Mouse (Mus musculus): ENCODE data around the gene Cd9. TPM values are rescaled to one million over a fixed set of nuclear protein-coding genes. Genes with fewer than 3 reads are reported as not detected.

Cd9 gene
- polyA plus RNA-seq, 1 experiment: 138 TPM

DNA sequence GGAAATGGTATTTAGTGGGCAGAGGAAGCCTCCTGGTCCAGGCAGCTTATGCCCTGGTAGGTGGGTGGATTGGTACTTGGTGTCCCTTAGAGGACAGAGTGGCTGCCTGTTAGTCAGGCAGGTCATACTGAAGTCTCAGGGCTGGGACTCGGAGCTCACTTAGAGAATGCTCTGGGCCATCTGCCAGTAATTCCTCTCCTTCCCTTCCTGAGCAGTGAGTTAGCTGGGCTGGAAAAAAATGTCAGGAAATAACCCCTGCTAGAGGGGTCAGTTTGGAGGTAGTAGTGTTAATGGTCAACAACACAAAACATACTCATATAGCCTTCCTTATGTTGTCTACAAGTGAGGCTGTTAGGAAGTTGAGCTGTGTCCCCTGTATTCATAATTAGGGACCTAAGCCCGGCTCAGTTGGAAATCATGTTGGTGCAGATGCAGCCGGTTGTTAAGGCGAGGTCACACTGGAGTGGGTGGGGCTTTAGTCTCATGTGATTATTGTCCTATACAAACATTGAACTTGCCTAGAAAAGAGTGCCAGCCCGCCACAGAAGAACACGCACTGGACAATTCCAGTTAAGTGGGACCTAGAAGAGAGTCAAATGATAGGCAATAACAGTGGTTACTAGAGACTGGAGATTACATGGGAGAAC lies 18.5 kb upstream of the Cd9 start:
- WGBS: 23% methylated on average over 6 of the region's 6 CpGs
- H3K27ac ChIP-seq (ENCODE audit: insufficient read depth, low read depth, low read length): 0 out of 2 replicates have a peak overlapping the region, but pooled peaks have one; percentile 7

DNA sequence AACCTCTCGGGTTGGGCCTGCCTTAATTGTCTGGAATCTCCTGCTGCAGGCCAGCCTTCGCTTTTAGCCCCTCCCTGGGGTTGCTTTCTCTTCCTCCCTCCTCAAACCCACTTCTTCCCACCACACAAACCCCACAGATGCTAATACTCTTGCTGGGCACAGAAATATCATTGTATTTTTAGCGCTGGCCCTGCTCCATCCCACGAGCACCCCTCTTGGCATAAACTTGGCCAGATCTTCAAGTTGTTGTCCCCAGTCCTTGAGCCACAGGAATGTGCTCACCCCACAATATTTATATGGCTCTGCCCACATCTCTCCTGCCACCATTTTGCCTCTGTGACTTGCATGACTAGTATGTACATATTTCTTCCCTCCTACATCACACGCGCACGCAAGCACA lies 16.6 kb upstream of the Cd9 start:
- DNase-seq: no peak
- 91% methylated on average over 7 of the region's 7 CpGs for WGBS
- Histone ChIP-seq H3K27ac (ENCODE audit: insufficient read depth, low read depth, low read length) (no peak overlapping the region), H3K36me3 (ENCODE audit: control insufficient read depth, insufficient read depth, low read length) (no peaks in the 10 kb centered on the region), H3K4me3 (ENCODE audit: insufficient read depth, low read depth, low read length) (no peak overlapping the region), H3K4me1 (ENCODE audit: control insufficient read depth, insufficient read depth, low read length) (peaks cover 12% of the 10 kb centered on the region), H3K27me3 (replicated peaks; ENCODE audit: control insufficient read depth, insufficient read depth, low read length) (no peaks in the 10 kb centered on the region)
- TF ChIP-seq POLR2A (IDR thresholded peaks at IDR 0.05; ENCODE audit: low read depth, low read length) (no peak), CTCF (conservative IDR thresholded peaks at IDR 0.05; ENCODE audit: insufficient read depth, insufficient read length, low read depth, low read length) (no peak)

More for the DNA sequence above, 18.5 kb upstream of the Cd9 start:
- Histone ChIP-seq H3K4me3 (ENCODE audit: insufficient read depth, low read depth, low read length) (no peak overlapping the region), H3K4me1 (ENCODE audit: control insufficient read depth, insufficient read depth, low read length) (peaks cover 12% of the 10 kb centered on the region), H3K36me3 (ENCODE audit: control insufficient read depth, insufficient read depth, low read length) (no peaks in the 10 kb centered on the region), H3K27me3 (replicated peaks; ENCODE audit: control insufficient read depth, insufficient read depth, low read length) (no peaks in the 10 kb centered on the region)
- TF ChIP-seq CTCF (conservative IDR thresholded peaks at IDR 0.05; ENCODE audit: insufficient read depth, insufficient read length, low read depth, low read length) (no peak), POLR2A (IDR thresholded peaks at IDR 0.05; ENCODE audit: low read depth, low read length) (no peak)
- peak; percentile 87 for DNase-seq

DNA sequence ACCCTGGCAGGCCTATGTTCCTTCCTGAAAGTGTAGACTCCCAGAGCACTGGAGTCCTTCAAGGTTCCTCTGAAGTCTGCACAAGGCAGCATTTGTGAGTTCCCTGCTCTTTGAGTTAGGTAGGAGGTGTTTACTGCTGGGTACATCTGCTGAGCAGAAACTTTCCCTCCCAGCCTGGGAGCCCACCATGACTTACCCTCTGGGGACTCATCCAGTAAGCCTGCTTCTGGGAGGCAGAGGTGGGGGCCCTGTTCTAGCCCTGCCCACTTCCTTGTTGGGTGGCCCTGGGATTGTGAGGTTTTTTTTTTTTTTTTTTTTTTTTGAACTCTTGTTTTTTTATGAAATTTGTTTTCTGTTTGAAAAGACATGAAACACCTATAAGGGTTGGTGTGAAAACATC lies 16.1 kb upstream of the Cd9 start:
- TF ChIP-seq CTCF (conservative IDR thresholded peaks at IDR 0.05; ENCODE audit: insufficient read depth, insufficient read length, low read depth, low read length): no peak
- no peak for TF ChIP-seq POLR2A (IDR thresholded peaks at IDR 0.05; ENCODE audit: low read depth, low read length)
- H3K4me1 ChIP-seq (ENCODE audit: control insufficient read depth, insufficient read depth, low read length): peaks cover 10% of the 10 kb centered on the region
- no peak overlapping the region for H3K27ac ChIP-seq (ENCODE audit: insufficient read depth, low read depth, low read length)
- H3K36me3 ChIP-seq (ENCODE audit: control insufficient read depth, insufficient read depth, low read length): no peaks in the 10 kb centered on the region
- no peak for DNase-seq
- H3K4me3 ChIP-seq (ENCODE audit: insufficient read depth, low read depth, low read length): no peak overlapping the region
- H3K27me3 ChIP-seq (replicated peaks; ENCODE audit: control insufficient read depth, insufficient read depth, low read length): no peaks in the 10 kb centered on the region

DNA sequence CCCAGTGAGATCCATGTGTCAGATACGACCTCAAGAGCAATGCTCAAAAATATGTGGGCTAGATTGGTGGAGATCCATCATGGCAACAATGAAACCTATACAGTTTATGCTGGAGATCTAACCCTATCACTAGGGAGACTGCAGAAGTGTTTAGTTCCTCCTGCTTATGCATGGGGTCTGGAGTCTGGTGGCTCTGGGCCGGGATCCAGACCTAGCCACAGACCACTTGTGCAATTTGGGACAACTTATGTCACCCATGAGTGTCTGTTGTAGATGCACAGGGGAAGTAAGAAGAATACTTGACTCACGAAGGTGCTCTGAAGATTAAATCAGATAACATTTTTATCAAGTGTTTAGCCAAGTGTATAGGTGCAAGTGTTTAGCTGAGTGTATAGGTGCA lies 15.2 kb upstream of the Cd9 start:
- Histone ChIP-seq H3K4me1 (ENCODE audit: control insufficient read depth, insufficient read depth, low read length) (peaks cover 4% of the 10 kb centered on the region; the same call in 1 of the 2 replicates), H3K36me3 (ENCODE audit: control insufficient read depth, insufficient read depth, low read length) (no peaks in the 10 kb centered on the region), H3K27ac (ENCODE audit: insufficient read depth, low read depth, low read length) (no peak overlapping the region), H3K27me3 (replicated peaks; ENCODE audit: control insufficient read depth, insufficient read depth, low read length) (no peaks in the 10 kb centered on the region), H3K4me3 (ENCODE audit: insufficient read depth, low read depth, low read length) (no peak overlapping the region)
- no peak for TF ChIP-seq POLR2A (IDR thresholded peaks at IDR 0.05; ENCODE audit: low read depth, low read length)
- TF ChIP-seq CTCF (conservative IDR thresholded peaks at IDR 0.05; ENCODE audit: insufficient read depth, insufficient read length, low read depth, low read length): no peak
- 90% methylated on average over 3 of the region's 3 CpGs for WGBS
- no peak for DNase-seq

DNA sequence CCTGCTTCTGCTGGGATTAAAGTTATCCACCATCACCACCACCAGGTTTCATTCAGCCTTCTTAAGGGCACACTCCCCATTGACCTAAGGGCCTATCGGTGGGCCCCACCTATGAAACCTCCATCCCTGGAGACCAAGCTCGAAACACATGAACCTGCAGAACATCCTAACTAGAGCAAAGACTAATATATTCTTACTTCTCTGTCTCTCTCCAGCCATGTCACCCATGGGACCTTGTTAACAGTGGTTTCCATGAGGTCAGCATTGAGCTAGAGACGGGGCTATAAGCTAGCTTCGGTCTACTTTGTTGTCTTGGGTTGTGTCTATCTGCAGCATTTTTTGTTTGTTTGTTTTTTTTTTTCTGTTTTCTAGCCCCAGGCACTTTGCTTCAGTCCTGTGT lies 11.8 kb upstream of the Cd9 start:
- peaks cover 3% of the 10 kb centered on the region; the same call in 1 of the 2 replicates for H3K4me1 ChIP-seq (ENCODE audit: control insufficient read depth, insufficient read depth, low read length)
- WGBS: 95% methylated on average over 4 of the region's 4 CpGs
- H3K36me3 ChIP-seq (ENCODE audit: control insufficient read depth, insufficient read depth, low read length): no peaks in the 10 kb centered on the region
- no peak for DNase-seq
- H3K27me3 ChIP-seq (replicated peaks; ENCODE audit: control insufficient read depth, insufficient read depth, low read length): no peaks in the 10 kb centered on the region
- H3K4me3 ChIP-seq (ENCODE audit: insufficient read depth, low read depth, low read length): no peak overlapping the region
- TF ChIP-seq CTCF (conservative IDR thresholded peaks at IDR 0.05; ENCODE audit: insufficient read depth, insufficient read length, low read depth, low read length) (no peak), POLR2A (IDR thresholded peaks at IDR 0.05; ENCODE audit: low read depth, low read length) (no peak)
- H3K27ac ChIP-seq (ENCODE audit: insufficient read depth, low read depth, low read length): no peak overlapping the region

DNA sequence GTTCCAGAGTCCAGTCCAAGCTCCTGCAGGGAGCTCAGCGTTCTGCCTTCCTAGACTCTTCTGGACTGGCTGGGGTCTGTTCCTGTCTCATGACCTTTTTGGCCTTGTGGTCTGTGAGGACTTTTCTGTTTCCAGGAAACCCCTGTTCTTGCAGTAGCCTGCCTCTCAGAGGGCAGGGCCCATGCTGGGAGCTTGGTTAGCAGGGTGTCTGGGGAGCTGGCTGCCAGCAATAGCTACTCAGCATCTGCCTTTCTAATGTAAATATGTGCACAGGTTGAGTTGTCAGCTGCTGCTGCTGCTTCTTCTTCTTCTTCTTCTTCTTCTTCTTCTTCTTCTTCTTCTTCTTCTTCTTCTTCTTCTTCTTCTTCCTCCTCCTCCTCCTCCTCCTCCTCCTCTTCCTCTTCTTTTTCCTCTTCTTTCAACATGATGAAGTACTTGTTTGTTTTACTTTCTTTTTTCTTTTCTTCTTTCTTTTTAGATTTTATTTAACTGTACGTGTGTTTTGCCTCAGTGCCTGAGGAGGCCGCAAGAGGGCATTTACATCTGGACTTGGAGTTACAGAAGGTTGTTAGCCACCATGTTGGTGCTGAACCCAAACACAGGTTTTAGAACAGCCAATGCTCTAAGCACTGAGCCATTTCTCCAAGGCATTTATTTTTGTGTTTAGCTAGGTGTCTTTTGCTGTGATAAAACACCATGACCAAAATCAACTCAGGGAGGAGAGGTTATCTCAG lies 10.2 kb upstream of the Cd9 start:
- Histone ChIP-seq H3K27me3 (replicated peaks; ENCODE audit: control insufficient read depth, insufficient read depth, low read length) (no peaks in the 10 kb centered on the region), H3K4me3 (ENCODE audit: insufficient read depth, low read depth, low read length) (no peak overlapping the region), H3K27ac (ENCODE audit: insufficient read depth, low read depth, low read length) (no peak overlapping the region), H3K36me3 (ENCODE audit: control insufficient read depth, insufficient read depth, low read length) (no peaks in the 10 kb centered on the region), H3K4me1 (ENCODE audit: control insufficient read depth, insufficient read depth, low read length) (peaks cover 3% of the 10 kb centered on the region; the same call in 1 of the 2 replicates)
- TF ChIP-seq POLR2A (IDR thresholded peaks at IDR 0.05; ENCODE audit: low read depth, low read length) (no peak), CTCF (conservative IDR thresholded peaks at IDR 0.05; ENCODE audit: insufficient read depth, insufficient read length, low read depth, low read length) (no peak)
- WGBS: 74% methylated on average over 3 of the region's 3 CpGs
- no peak for DNase-seq

DNA sequence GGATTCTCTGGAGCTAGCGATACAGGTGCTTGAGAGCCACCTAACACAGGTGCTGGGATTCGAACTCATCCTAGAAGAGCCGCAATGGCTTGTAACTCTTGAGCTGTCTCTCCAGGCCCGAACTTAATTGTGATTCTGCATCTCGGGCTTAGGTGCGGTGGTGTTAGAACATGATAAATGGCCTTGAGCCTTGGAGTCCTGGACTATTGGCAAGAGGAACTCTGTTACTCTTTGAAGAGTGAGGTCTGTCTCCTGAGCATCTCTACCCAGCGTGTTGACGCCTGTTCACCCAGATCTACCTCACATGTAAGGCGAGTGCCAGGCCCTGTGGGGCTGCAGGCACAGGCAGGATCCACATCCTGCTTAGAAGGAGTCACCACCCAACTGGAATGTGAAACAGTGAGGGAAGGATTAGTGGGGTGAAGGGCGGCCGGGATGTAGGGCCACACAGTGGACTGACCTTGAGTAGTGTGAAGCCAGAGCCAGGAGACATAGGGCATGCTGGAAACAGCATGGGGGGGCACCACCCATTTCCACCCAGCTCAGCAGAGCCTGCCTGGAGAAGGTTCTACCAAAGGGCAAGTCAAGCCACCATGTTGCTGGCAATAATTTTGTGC lies 8.7 kb upstream of the Cd9 start:
- H3K27me3 ChIP-seq (replicated peaks; ENCODE audit: control insufficient read depth, insufficient read depth, low read length): no peaks in the 10 kb centered on the region
- no peaks in the 10 kb centered on the region for H3K36me3 ChIP-seq (ENCODE audit: control insufficient read depth, insufficient read depth, low read length)
- DNase-seq: no peak
- H3K4me3 ChIP-seq (ENCODE audit: insufficient read depth, low read depth, low read length): no peak overlapping the region
- H3K4me1 ChIP-seq (ENCODE audit: control insufficient read depth, insufficient read depth, low read length): peaks cover 3% of the 10 kb centered on the region; the same call in 1 of the 2 replicates
- TF ChIP-seq POLR2A (IDR thresholded peaks at IDR 0.05; ENCODE audit: low read depth, low read length) (no peak), CTCF (conservative IDR thresholded peaks at IDR 0.05; ENCODE audit: insufficient read depth, insufficient read length, low read depth, low read length) (no peak)
- WGBS: 88% methylated on average over 11 of the region's 11 CpGs
- H3K27ac ChIP-seq (ENCODE audit: insufficient read depth, low read depth, low read length): no peak overlapping the region
